Mouse (Mus musculus): ENCODE results near the gene Galnt3. TPM values are rescaled to one million over a fixed set of nuclear protein-coding genes. Genes with fewer than 3 reads are reported as not detected.

Gene Galnt3
- total RNA-seq, 2 experiments from 2014 or later, result not detected

GRCm38 (mm10) chr2:66117686-66118085 lies 7.1 kb downstream of the Galnt3 start:
- intact Hi-C loops (cut with DNase I), result no loop called here
- no peak for DNase-seq

- intact Hi-C loops (cut with DNase I), result no loop called here
- no peak for DNase-seq
Measured at GRCm38 (mm10) chr2:66107864-66108514, 16.8 kb downstream of the Galnt3 start.

GRCm38 (mm10) chr2:66103740-66104436 lies 20.9 kb downstream of the Galnt3 start:
- no peak for DNase-seq
- intact Hi-C loops (cut with DNase I), result no loop called here

GRCm38 (mm10) chr2:66101686-66102304 lies 23.0 kb downstream of the Galnt3 start:
- intact Hi-C loops (cut with DNase I), result no loop called here
- DNase-seq, result no peak

DNA sequence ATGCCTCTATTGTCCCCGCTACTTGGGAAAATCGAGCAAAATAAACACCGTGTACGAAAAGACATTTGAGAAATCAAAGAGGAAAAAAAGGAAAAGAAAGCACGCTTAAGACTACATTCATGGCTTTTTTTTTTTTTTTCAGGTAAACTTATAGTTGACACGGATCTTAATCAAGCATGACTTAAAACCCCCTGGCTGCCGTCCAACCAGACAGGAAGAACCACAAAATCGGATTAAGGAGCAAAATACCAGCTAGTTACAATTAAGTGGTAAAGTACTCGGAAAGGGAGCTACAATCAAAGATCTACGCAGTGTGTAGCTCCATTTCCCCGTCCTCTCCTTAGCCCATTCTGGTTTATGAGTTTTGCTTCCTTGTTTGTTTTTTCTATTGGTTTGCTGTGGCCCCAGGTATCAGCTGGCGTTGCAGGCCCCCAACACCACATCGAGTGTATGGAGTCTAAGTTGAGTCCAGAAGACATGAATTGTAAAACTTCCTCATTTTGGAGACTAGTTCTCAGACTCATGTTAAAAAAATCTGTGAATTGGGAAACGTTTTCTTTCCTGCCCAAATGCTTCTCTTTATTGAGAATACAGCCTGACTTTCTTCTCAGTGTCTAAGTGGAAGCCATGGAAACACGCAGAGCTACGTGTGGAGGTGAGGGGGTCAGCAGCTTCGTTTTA lies 24.0 kb downstream of the Galnt3 start:
- intact Hi-C loops (cut with DNase I), result no loop called here
- no peak for DNase-seq

GRCm38 (mm10) chr2:66100239-66100638 lies 24.6 kb downstream of the Galnt3 start:
- intact Hi-C loops (cut with DNase I), result no loop called here
- no peak for DNase-seq

DNA sequence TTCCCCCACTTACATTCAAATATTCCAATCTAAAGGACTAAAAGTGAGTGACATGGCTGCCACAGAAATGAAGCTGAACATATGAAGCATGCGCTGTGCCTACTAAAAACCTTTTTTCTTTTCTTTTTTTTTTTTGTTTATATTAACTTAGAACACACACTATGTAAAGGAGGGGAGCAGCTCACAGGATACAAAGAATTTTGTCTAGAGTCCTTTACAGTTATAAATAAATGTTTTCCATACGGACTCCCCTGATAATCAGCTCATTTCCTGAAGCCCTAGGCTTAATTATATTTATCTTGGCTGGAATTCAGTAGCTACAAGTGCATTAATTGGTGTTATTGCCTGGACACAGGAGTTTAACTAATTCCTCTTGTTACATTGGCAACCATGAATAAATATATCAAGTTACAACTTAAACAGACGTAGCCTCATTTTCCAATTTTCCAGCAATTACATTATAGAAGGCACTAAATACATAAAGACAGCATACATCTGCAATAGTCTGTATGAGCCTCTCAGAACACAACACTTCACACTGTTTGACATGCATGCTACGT lies 30.1 kb downstream of the Galnt3 start:
- intact Hi-C loops (cut with DNase I), result no loop called here
- no peak for DNase-seq

DNA sequence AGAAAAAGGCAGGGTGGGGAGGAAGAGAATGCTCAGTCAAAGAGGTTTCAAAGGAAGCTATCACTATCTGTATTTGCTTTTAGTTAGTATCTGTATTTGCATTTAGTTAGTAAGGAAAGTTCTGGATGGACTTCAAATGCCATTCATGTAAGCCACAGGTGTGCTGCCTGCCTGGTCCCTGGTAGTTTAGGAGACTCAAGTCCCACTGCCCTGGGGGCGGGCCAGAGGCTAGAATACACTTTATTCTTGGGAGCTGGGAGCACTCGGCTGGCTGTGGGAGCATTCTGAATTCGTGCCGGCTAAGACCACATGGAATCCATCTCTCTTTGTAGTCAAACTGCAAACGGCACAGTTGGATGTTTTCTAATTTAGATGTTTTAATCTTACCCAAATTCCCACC lies 33.5 kb downstream of the Galnt3 start:
- intact Hi-C loops (cut with DNase I), result no loop called here

DNA sequence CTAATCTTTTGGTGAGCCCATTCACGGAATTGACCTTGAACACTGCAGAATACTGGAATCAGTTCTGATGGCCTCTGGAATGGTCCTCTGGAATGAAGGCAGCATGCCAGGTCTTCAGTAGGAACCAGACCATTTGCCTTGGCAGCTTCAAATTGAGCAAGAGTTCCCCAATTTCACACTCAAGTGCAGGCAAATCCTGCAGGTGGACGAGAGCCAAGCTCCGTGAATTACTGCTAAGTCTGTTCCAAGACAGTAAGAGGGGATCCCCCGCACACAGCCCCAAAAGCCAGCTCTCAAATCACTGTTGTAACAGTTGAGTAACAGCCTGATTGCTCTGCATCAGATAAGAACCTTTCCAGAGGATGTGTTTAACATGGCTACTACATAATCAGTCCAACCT lies 42.9 kb downstream of the Galnt3 start:
- no peak for DNase-seq

More for the DNA sequence above, 33.5 kb downstream of the Galnt3 start:
- no peak for DNase-seq

DNA sequence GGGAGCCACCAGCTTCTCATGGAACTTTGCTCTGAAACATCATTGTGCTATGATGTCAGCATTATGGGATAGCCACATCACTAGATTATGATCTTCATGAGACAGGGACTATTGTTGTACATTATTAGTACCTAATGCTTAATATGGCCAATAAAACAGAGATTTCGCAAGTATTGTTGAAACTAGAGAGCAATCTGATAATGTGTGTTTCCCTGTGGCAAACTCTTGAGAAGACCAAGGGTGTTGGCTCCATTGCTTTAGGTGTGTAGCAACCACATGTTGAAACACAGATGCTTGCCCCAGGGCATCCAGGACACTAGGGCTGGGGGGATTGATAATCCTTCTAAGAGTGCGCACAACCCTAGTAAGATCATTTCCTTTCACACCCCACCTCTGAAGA lies 44.1 kb downstream of the Galnt3 start:
- intact Hi-C loops (cut with DNase I), result no loop called here
- no peak for DNase-seq

More for the DNA sequence above, 42.9 kb downstream of the Galnt3 start:
- intact Hi-C loops (cut with DNase I), result no loop called here

DNA sequence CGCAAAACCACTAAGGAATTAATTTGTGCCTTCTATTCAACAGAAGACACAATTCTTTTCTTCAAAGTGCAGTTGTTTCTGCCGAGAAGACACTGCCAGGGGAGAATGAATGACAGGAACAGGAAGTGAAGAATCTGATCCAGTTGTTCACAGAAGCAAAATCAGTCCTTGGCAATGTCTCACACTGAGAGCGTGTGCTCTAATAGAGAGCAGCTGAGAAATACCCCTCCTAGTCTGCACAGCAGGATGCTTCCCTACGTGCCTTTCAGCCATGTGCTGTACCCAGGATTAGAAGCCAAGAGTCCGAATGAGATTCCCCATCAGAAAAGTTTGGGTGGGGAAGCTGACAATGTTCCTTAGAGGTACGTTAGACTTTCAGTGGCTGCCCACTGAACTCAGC lies 55.3 kb downstream of the Galnt3 start:
- intact Hi-C loops (cut with DNase I), result no loop called here
- DNase-seq, result no peak

DNA sequence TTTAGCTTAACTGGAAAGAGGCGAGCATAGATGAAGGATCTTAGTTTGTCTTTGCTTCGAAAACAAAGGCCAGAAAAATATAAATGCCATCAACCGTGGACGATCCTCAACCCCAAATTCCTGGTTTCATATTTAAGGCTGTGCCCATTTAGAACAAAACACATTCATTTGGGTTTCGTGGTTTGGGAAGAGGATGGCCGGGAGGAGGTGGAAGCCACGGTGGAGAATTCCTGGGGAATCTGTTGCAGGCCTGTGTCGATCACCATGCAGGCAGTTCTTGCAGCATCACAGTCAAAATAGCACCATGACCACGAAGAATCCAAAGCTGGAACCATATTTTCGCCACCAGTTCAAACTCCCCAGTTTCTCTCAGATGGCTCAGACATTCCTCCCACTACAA lies 61.5 kb downstream of the Galnt3 start:
- intact Hi-C loops (cut with DNase I), result no loop called here
- DNase-seq, result no peak

DNA sequence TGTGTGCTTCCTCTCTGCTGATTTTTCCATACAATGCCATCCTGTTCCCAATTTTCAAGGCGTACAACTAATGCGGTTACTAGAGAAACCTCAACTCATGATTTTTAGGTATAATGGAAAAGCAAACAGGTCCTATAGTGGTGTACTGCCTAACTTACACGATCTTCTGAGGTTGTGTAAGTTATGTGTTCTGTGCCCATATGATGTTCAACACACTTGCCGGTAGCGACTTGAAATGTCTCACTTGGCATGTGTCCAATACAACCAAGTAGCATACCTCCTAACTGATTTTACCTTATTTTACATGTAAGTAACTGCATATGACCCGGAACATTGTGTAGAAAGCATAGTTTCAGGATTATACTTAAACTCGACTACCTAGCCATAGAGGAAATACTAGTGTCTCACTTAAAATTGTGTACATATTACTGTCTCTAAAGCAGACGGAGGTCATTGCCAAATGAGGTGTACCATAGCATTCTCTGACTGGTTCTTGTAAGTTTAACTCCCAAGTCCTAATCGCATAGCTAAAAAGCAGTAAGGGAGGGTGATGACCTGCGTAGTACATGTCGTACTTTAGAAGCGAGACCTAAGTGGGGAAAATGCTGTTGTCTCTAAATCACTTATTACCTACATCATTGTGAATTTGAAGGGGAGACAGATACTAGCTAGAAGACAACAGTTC lies 80.2 kb downstream of the Galnt3 start:
- no peak for DNase-seq
- intact Hi-C loops (cut with DNase I), result loop anchor here (10.0 kb wide), 1 partner anchor 250 kb away; no protein-coding TSS in a partner anchor

GRCm38 (mm10) chr2:66043441-66044404 lies 81.1 kb downstream of the Galnt3 start:
- DNase-seq, result no peak
- intact Hi-C loops (cut with DNase I), result loop anchor here (10.0 kb wide), 1 partner anchor 249 kb away; no protein-coding TSS in a partner anchor

DNA sequence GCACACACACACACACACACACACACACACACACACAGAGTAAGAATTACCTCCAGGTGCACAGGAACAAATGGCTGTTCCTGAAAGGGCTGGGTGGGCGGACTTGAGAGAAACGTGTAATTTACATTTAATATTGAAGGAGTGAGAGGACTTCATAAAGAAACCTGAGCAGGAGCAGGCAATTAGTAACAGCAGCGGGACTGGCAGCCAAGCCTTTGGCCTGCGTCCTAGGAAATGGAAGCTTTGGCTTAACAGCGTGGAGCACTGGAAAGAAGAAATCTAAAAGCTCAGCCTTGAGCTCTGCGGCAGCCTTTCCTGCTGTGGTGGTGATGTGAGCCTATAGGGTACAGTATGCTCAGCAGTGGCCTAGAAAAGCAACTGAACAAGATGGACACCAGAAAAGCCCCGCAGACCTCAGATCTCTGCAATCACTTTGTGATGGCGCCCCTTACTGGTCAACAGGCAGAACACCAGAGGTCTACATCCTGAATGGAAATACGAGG lies 82.8 kb downstream of the Galnt3 start:
- intact Hi-C loops (cut with DNase I), result loop anchor here (10.0 kb wide), 1 partner anchor 247 kb away; no protein-coding TSS in a partner anchor

DNA sequence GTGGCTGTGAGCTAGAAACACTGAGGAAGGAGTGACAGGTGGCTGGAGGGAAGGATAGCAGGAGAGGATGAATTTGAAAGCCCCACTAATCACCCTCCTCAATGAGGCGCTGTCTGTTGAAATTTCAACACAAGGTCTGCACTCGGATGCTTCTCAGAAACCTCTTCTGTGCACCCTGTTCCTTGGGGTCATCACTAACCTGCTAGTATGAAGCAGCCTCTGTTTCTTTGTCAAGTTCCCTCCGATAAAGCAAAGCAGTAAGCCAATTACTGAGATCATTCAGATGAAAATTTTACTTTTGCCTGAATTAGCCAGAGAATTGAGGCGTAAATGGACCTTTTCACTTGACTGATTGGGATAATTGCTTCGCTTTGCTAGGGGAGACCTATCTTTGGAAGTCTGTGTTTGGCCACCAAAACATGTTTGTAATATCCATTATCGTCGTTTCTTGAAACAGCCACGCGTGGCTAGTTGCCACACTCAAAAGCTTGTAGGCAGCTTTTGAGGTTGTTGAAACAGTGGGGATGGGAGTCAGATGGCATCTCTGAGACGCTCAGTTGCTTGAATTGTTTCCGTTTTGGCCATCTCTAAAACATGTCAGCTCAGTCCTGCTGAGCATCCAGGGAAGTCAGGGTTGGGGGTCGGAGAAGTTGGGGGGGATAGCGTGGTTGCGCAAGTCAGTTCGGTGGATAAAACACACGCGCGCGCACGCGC lies 83.4 kb downstream of the Galnt3 start:
- no peak for DNase-seq
- intact Hi-C loops (cut with DNase I), result loop anchor here (10.0 kb wide), 1 partner anchor 247 kb away; no protein-coding TSS in a partner anchor

More for the DNA sequence above, 82.8 kb downstream of the Galnt3 start:
- DNase-seq, result no peak

GRCm38 (mm10) chr2:66040611-66041010 lies 84.2 kb downstream of the Galnt3 start:
- intact Hi-C loops (cut with DNase I), result loop anchor here (10.0 kb wide), 1 partner anchor 246 kb away; no protein-coding TSS in a partner anchor
- DNase-seq, result no peak

Data from gastrocnemius, postnatal 36 days (tissue).